ENCODE assay signal across 8 mouse cellular contexts in genomic region chr9:27153861-27154260, GRCm38 (mm10). TPM values are rescaled to one million over a fixed set of nuclear protein-coding genes. Genes with fewer than 3 reads are reported as not detected.
DNase-seq lines count a peak whose midpoint lies in the region; ATAC-seq and TF ChIP-seq lines count a peak whose summit lies in the region.

No protein-coding gene starts in this region.

- H3K4me1 ChIP-seq in heart, embryonic 10.5 days: peaks cover 29% of the 10 kb centered on the region
- peaks cover 5% of the 10 kb centered on the region for H3K4me1 ChIP-seq in heart, adult 2 months (ENCODE audit: control insufficient read depth, insufficient read depth, low read length)
- H3K4me1 ChIP-seq in testis, adult 2 months (ENCODE audit: control insufficient read depth, insufficient read depth, low read length): peaks cover 11% of the 10 kb centered on the region
- peaks cover 25% of the 10 kb centered on the region for H3K4me1 ChIP-seq in midbrain, embryonic 11.5 days (ENCODE audit: control insufficient read depth, insufficient read depth, low read length)

- H3K9ac ChIP-seq in heart, adult 2 months (ENCODE audit: low read depth, low read length): no peak overlapping the region
- H3K9ac ChIP-seq in midbrain, embryonic 11.5 days (ENCODE audit: low read length): peak overlapping the region; percentile 85

- ATAC-seq in midbrain, embryonic 11.5 days (ENCODE audit: low FRiP score): no peak

- intact Hi-C loops in heart, adult 2 months (cut with DNase I): loop anchor here (2.0 kb wide), 1 partner anchor 45 kb away; no protein-coding TSS in a partner anchor
- intact Hi-C loops in gastrocnemius, postnatal 14 days (cut with DNase I; ENCODE audit: low total_unique reads): no loop called here

- no peaks in the 10 kb centered on the region for H3K9me3 ChIP-seq in heart, embryonic 10.5 days
- H3K9me3 ChIP-seq in midbrain, embryonic 11.5 days (ENCODE audit: control insufficient read depth, low read length): no peaks in the 10 kb centered on the region

- DNase-seq in heart, embryonic 10.5 days (ENCODE audit: low spot score): no peak
- DNase-seq in heart, adult 2 months: no peak
- no peak for DNase-seq in testis, postnatal 10 days (ENCODE audit: low spot score)
- no peak for DNase-seq in midbrain, embryonic 11.5 days (ENCODE audit: low spot score, missing footprints)
- DNase-seq in layer of hippocampus, adult 9-11 months: no peak
- no peak for DNase-seq in cerebellum, adult 18-20 months
- DNase-seq in gastrocnemius, postnatal 14 days: no peak

- 0 out of 2 replicates have a peak, but pooled peaks cover 4% of the 10 kb centered on the region for H3K36me3 ChIP-seq in heart, embryonic 10.5 days
- no peaks in the 10 kb centered on the region for H3K36me3 ChIP-seq in heart, adult 2 months (ENCODE audit: control insufficient read depth, insufficient read depth, low read length)
- no peaks in the 10 kb centered on the region for H3K36me3 ChIP-seq in testis, adult 2 months (ENCODE audit: control insufficient read depth, insufficient read depth, low read length)
- no peaks in the 10 kb centered on the region for H3K36me3 ChIP-seq in midbrain, embryonic 11.5 days (ENCODE audit: control insufficient read depth, insufficient read depth, low read length)

- no peak for TF ChIP-seq POLR2A in heart, adult 2 months (IDR thresholded peaks at IDR 0.05; ENCODE audit: insufficient read depth, low read depth, low read length)
- TF ChIP-seq POLR2A in testis, adult 2 months (IDR thresholded peaks at IDR 0.05; ENCODE audit: control insufficient read depth, low read depth, low read length): no peak

- no peaks in the 10 kb centered on the region for H3K27me3 ChIP-seq in heart, embryonic 10.5 days (ENCODE audit: insufficient read depth, poor library complexity, severe bottlenecking)
- no peaks in the 10 kb centered on the region for H3K27me3 ChIP-seq in heart, adult 2 months (ENCODE audit: control insufficient read depth, insufficient read depth, low read length)
- H3K27me3 ChIP-seq in testis, adult 2 months (ENCODE audit: control insufficient read depth, insufficient read depth, low read length): no peaks in the 10 kb centered on the region
- H3K27me3 ChIP-seq in midbrain, embryonic 11.5 days (ENCODE audit: control insufficient read depth, insufficient read depth, low read length): no peaks in the 10 kb centered on the region

- no peaks in the 10 kb centered on the region for H3K79me2 ChIP-seq in heart, adult 2 months (replicated peaks; ENCODE audit: control insufficient read depth, insufficient read depth, low read length)

- 77% methylated on average over 4 of the region's 4 CpGs for WGBS in heart, embryonic 10.5 days
- 78% methylated on average over 4 of the region's 4 CpGs for WGBS in heart, adult 2 months
- 61% methylated on average over 4 of the region's 4 CpGs for WGBS in midbrain, embryonic 11.5 days

- no peak for TF ChIP-seq EP300 in heart, adult 2 months (IDR thresholded peaks at IDR 0.05; ENCODE audit: insufficient read depth, low read depth, low read length)

- peak overlapping the region; percentile 52 for H3K4me2 ChIP-seq in midbrain, embryonic 11.5 days

- TF ChIP-seq CTCF in heart, adult 2 months (IDR thresholded peaks at IDR 0.05): no peak
- TF ChIP-seq CTCF in testis, adult 2 months (IDR thresholded peaks at IDR 0.05; ENCODE audit: control insufficient read depth, insufficient read depth, insufficient replicate concordance, low read depth, low read length): no peak

- H3K27ac ChIP-seq in heart, embryonic 10.5 days: no peak overlapping the region
- H3K27ac ChIP-seq in heart, adult 2 months: no peak overlapping the region
- no peak overlapping the region; the same call in 1 of the 2 replicates for H3K27ac ChIP-seq in testis, adult 2 months (ENCODE audit: control insufficient read depth, insufficient read depth, low read depth, low read length)
- no peak overlapping the region for H3K27ac ChIP-seq in midbrain, embryonic 11.5 days (ENCODE audit: low read depth, low read length)

- H3K4me3 ChIP-seq in heart, embryonic 10.5 days: peak overlapping the region; percentile 85
- H3K4me3 ChIP-seq in heart, adult 2 months: no peak overlapping the region
- peak overlapping the region; percentile 93 for H3K4me3 ChIP-seq in testis, adult 2 months (ENCODE audit: control insufficient read depth, low read depth, low read length)
- H3K4me3 ChIP-seq in midbrain, embryonic 11.5 days (ENCODE audit: low read depth, low read length): peak overlapping the region; percentile 70

RNA-seq across cellular contexts. Expression of gene Jam3, which starts 1.4 kb away (rescaled TPM):
- 51.2 and 66.7 TPM in 2 replicates for polyA plus RNA-seq in heart, embryonic 10.5 days (2016; fragmentation: Nextera tagmentation; extraction: Ambion mirVana)
- total RNA-seq in heart, adult 2 months (2021): 10 to 100 TPM; 14.1 to 14.2 TPM
- 18.9 and 30.5 TPM in 2 replicates for polyA plus RNA-seq in heart, adult 2 months (2012; rRNA removed)
- 30.0 and 34.1 TPM in 2 replicates for polyA plus RNA-seq in testis, adult 2 months (2012; rRNA removed)
- polyA plus RNA-seq in midbrain, embryonic 11.5 days (2014; fragmentation: Nextera tagmentation; extraction: Ambion mirVana): 170 and 171 TPM in 2 replicates
- 10 to 100 TPM; 19.2 to 21.2 TPM for total RNA-seq in gastrocnemius, postnatal 14 days (2021)
